Mouse (Mus musculus) 3134 (cell line): ENCODE results near the gene Pim3.
A peak's percentile ranks its signal among the peaks of the same experiment; 100 is the strongest.

Experiments used
- DNase-seq: peaks from one replicate; pipeline ENCODE4 v3.0.0-alpha.2; 2011; ENCODE audit warnings: low spot score; ENCODE audit not compliant: insufficient read length; ENCODE audit errors: extremely low read depth

Gene Pim3

GRCm38 (mm10) chr15:88836571-88836970 lies 25.4 kb upstream of the Pim3 start:
- no peak for DNase-seq

DNA sequence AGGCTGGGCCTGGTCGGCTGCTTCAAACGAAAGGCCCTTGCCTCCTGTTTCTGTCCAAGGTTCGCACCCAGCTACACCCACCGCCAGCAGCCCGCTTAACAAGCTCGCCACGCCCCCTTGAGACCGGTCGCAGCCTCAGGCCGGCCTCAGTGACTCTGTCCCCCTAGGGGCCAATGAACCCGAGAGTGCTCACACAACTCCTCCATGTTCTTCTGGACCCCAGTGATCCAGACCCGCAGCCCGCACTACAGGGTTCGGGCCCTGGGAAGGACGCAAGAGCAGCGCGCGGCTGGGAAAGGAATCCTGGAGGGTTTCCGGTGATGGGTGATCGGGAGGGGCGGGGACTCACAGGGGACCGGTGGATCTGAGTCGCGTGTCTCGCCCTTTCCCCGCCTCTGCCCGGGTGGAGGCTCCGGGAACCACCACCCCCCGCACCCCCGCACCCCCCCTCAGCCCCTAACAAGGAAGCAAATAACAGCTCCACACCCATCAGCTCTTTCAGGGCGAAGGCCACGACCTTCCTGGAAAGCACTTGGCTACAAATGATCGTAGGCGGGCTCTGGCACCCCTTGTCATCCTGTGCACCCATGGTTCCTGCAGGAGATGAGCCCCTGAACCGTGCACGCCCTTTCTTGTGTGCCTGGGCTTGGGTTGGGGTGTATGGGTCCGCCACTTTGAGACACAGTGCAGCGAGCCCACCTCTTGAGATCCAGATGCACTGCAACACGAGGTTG lies 24.6 kb upstream of the Pim3 start:
- peak; percentile 88 for DNase-seq

DNA sequence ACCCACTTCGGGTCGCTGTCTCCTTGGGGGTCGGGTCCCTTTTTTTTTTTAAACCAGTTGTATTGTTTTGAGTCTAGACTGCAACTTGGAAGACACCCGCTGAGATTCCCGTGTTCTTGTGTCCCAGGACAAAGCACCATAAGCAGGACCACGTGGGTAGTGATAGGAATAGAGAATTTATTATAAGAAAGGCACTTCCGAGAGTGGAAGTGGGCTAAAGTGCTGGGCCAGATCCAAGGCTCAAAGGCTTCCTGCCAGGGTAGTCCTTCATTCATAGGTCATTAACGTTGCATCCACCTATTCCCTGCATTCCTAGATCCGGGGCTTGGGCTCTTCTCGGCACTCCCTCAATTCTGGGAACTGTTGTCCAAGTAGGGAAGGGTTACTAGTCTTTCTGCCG lies 24.0 kb upstream of the Pim3 start:
- no peak for DNase-seq

GRCm38 (mm10) chr15:88839271-88839670 lies 22.7 kb upstream of the Pim3 start:
- DNase-seq: no peak

DNA sequence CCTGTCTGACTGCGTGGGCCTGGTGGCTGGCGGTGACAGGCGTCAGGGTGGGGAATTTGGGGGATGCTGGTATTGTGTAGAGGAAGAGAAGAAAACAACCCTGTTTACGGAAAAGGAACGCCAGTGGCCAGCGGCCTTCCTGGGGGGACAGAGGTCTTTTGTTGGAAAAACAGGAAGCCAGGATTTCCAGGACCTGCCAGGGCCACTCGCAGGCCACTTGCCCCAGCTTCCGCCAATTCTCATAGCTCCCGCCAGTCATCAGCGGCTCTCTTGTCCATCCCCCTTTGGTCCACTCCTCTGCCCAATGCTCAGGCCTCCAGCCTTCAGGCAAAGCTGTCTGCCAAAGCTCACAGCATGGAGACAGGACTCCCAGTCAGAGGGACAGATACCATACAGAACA lies 21.9 kb upstream of the Pim3 start:
- DNase-seq: no peak

DNA sequence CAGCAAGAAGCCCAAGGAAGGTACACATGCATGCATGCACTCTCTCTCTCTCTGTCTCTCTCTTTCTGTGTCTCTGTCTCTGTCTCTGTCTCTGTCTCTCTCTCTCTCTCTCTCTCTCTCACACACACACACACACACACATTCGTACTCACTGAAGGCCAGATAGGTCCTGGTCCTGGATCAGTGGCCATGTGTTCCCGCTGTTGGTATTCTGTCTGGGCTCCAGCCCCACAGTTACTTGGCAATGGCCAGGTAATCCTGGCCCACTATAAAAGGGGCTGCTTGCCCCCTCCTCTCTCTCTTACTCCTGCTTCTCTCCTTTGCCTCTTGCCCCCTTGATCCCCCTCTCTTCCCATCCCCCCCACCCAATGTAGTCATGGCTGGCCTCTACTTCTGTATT lies 20.8 kb upstream of the Pim3 start:
- DNase-seq: no peak

DNA sequence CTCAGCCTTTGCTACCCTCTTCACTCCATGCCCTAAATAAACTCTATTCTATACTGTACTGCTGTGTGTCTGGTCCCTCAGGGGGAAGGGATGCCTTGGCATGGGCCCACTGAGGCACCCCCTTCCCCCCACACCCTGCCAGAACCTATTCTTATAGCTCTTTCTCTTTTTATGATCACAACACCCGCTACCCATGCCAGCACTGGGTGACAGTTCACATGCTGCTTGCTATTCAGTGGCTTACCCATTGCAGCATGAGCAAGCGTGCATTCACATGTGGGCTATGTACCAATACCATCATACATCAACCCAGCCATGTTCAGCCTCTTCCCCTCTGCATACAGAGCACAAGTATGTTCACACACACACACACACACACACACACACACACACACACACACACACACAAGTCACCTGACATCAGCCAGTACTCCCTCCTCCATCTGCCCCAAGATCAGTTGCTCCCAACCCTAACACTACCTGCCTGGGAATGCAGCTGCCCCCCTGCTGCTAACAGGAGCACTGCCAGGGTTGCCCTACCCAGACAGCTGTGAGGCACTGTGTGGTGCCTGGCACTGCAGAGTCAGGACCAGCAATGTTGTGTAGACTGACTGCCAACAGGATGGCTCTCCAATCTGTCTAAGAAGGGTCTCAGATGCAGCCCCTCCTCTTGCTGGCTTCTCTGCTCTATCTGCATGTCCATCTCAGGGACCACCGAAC lies 20.2 kb upstream of the Pim3 start:
- no peak for DNase-seq

GRCm38 (mm10) chr15:88842300-88842673 lies 19.7 kb upstream of the Pim3 start:
- DNase-seq: no peak

GRCm38 (mm10) chr15:88843486-88844097 lies 18.4 kb upstream of the Pim3 start:
- peak; percentile 73 for DNase-seq

DNA sequence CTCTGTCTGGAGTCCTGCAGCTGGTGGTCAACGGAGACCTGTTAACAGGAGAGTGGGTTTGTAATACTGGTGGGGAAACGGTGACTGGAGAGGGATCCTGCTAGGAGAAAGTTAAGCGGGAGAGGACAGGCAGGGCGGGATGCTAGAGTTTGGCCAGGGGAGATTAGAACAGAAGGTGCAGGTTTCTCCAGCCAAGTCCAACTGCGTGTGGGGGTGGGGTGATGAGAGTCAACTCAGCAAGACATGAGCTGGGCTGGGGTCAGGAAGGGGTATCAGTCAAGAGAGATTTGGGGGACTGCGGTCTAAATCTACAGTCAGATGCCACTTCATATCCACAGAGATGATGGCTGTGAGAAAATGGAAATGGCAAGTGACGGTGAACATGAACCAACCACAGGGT lies 17.0 kb upstream of the Pim3 start:
- DNase-seq: no peak

GRCm38 (mm10) chr15:88848661-88849060 lies 13.3 kb upstream of the Pim3 start:
- DNase-seq: no peak

GRCm38 (mm10) chr15:88849621-88850020 lies 12.4 kb upstream of the Pim3 start:
- DNase-seq: no peak

GRCm38 (mm10) chr15:88850146-88850826 lies 11.7 kb upstream of the Pim3 start:
- DNase-seq: peak; percentile 66

GRCm38 (mm10) chr15:88851076-88851475 lies 10.9 kb upstream of the Pim3 start:
- no peak for DNase-seq

GRCm38 (mm10) chr15:88851507-88852149 lies 10.4 kb upstream of the Pim3 start:
- DNase-seq: no peak

DNA sequence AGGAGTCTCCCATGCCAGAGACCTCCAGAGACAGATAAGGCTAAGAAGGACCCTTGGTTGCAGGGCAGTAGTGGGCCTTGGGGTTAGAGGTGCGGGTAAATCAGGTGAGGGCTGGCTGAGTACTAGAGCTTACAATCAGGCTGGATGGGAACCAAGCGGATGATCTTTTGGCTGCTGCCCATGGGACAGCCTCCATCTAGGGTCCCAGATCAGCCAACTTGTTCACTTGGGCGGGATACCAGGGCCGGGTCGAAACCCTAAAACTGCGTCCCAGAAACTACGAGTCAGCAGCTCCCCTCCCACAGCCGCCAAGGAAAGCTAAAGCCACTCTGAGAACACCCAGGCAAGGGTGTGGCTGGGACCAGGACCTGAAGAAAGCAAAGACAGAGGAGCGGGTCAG lies 8.9 kb upstream of the Pim3 start:
- DNase-seq: no peak

- DNase-seq: peak; percentile 64
Measured at GRCm38 (mm10) chr15:88854119-88854968, 7.6 kb upstream of the Pim3 start.

- peak; percentile 72 for DNase-seq
Measured at GRCm38 (mm10) chr15:88854969-88855830, 6.8 kb upstream of the Pim3 start.

GRCm38 (mm10) chr15:88855896-88856417 lies 6.0 kb upstream of the Pim3 start:
- no peak for DNase-seq
